Mouse (Mus musculus) retina, postnatal 1 day (tissue): ENCODE results near the gene Kctd7.

Source experiments
- DNase-seq: peaks from one replicate; pipeline ENCODE4 v3.0.0-alpha.2; 2012

Kctd7 gene

GRCm38 (mm10) chr5:130192356-130192944 lies 47.8 kb downstream of the Kctd7 start:
- DNase-seq, result no peak

- DNase-seq, result no peak
Measured at GRCm38 (mm10) chr5:130193760-130194159, 49.1 kb downstream of the Kctd7 start.

- DNase-seq, result peak; percentile 11
Measured at GRCm38 (mm10) chr5:130196307-130196706, 51.6 kb downstream of the Kctd7 start.

DNA sequence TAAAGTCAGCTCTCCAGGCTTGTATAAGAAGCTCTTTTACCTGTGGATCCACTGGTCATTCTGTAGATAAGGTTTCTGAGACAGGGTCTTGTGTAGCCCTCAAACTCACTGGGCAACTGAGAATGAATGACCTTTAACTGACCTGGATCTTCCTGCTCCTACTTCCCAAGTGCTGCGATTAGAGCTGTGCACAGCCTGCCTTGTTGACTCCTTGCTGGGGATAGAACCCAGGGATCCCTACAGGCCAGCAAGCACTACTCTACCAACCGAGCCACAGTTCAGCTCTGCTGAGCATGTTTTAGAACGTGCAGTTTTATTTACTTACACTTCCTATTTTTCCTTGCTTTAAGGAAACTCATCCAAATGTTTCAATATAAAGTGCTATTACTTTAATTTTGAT lies 52.8 kb downstream of the Kctd7 start:
- DNase-seq, result no peak

DNA sequence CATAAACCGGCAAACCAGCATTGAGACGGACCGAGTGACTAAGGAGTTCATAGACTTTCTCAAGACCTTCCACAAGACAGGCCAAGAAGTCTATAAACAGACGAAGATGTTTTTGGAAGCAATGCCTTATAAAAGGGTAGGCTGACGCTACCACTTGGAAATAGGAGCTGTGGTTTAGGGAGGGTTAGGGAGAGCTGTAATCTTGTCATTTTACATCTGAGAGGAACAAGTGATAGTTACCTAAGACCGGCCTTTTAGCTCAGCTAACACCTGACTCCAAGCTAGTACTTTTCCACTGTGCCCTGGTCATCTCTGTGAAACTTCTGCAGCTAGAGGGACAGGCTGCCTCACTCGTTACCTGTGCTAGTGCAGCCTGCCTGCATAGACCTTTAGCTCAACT lies 53.3 kb downstream of the Kctd7 start:
- no peak for DNase-seq

DNA sequence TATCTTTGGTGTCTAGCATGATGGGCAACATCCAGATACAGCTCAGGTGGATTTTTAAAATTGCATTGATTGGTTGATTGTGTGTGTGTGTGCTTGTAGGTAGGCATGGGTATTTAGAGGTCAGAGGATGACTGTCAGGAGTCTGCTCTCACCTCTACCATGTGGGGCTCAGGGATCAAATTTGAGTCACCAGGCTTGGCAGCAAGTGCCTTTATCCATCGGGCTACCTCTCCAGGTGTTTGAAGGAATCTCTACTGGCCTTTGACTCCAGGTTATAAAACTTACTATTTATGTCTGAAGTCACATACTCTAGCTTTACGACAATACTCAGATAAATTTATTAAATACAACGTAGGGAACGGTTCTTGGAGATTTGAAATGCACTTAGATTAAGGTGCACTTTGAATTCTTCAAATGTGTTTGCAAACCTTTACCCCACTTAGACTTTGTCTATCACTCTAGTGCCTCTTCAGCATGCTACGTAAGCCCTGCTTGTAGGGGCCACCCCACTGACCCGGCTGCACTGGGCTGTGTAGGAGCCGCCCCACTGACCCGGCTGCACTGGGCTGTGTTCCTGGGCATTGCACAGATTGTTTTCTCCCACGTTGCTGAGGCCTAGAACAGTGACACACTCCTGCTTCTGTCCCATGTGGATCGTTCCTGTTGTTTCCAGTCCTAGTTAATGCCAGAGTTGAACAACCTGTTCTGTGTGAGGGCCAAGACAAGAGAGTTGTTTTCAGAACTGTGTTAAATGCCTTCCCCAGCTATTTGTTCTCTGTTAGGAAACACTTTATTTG lies 55.8 kb downstream of the Kctd7 start:
- DNase-seq, result no peak

GRCm38 (mm10) chr5:130203948-130204347 lies 59.3 kb downstream of the Kctd7 start:
- DNase-seq, result no peak

- no peak for DNase-seq
Measured at GRCm38 (mm10) chr5:130204560-130204959, 59.9 kb downstream of the Kctd7 start.
